Mouse (Mus musculus) kidney, embryonic 15.5 days (tissue): ENCODE data around the gene Ebi3. TPM values are rescaled to one million over a fixed set of nuclear protein-coding genes. Genes with fewer than 3 reads are reported as not detected.
"Not testable (repeated sequence)": the region's sequence is repeated elsewhere in the genome, so short reads cannot be mapped to it uniquely, and the experiment has no call there.

Source experiments
- ATAC-seq: fragments of 200-750 bp; cut with Nextera tagmentation; replicated peaks from 2 replicates; pipeline ENCODE4 v1.8.0; 2017; ENCODE audit warnings: moderate TSS enrichment; ENCODE audit not compliant: low FRiP score
- H3K27ac ChIP-seq: fragments of 300-500 bp; sonication (generic); 2 replicates; pipeline ENCODE4 v1.5.1; 2015; ENCODE audit warnings: mild to moderate bottlenecking, inconsistent platforms
- H3K27me3 ChIP-seq: fragments of 300-500 bp; sonication (generic); 2 replicates; pipeline ENCODE4 v1.6.1; 2015; ENCODE audit warnings: inconsistent platforms
- H3K36me3 ChIP-seq: fragments of 300-500 bp; sonication (generic); 2 replicates; pipeline ENCODE4 v1.6.1; 2015; ENCODE audit warnings: inconsistent platforms
- H3K4me1 ChIP-seq: fragments of 300-500 bp; sonication (generic); 2 replicates; pipeline ENCODE4 v1.6.1; 2015; ENCODE audit warnings: inconsistent platforms
- H3K4me2 ChIP-seq: fragments of 300-500 bp; sonication (generic); 2 replicates; pipeline ENCODE4 v1.6.1; 2015; ENCODE audit warnings: moderate library complexity, mild to moderate bottlenecking, inconsistent platforms
- H3K4me3 ChIP-seq: fragments of 300-500 bp; sonication (generic); replicated peaks from 2 replicates; pipeline ENCODE4 v1.5.1; 2015; ENCODE audit warnings: mild to moderate bottlenecking, inconsistent platforms
- H3K9ac ChIP-seq: fragments of 300-500 bp; sonication (generic); 2 replicates; pipeline ENCODE4 v1.6.1; 2015; ENCODE audit warnings: mild to moderate bottlenecking, inconsistent platforms
- H3K9me3 ChIP-seq: fragments of 300-500 bp; sonication (generic); replicated peaks from 2 replicates; pipeline ENCODE4 v1.6.1; 2016; ENCODE audit warnings: inconsistent platforms
- WGBS: fragments of 180-500 bp; shearing (Covaris S2); methylation state at CpG from one replicate; pipeline ENCODE4 v1.1.7; 2015; ENCODE audit warnings: mixed read lengths; 5-methylcytosine and 5-hydroxymethylcytosine counted together
- polyA plus RNA-seq: library from polyadenylated mRNA; unstranded; fragments of >200 nt; fragmentation: Nextera tagmentation; extraction: Ambion mirVana; gene quantifications from 2 replicates; pipeline ENCODE4 v1.2.1, GENCODE M21; 2015

Gene Ebi3
- polyA plus RNA-seq: 1.8 and 2.4 TPM in 2 replicates

DNA sequence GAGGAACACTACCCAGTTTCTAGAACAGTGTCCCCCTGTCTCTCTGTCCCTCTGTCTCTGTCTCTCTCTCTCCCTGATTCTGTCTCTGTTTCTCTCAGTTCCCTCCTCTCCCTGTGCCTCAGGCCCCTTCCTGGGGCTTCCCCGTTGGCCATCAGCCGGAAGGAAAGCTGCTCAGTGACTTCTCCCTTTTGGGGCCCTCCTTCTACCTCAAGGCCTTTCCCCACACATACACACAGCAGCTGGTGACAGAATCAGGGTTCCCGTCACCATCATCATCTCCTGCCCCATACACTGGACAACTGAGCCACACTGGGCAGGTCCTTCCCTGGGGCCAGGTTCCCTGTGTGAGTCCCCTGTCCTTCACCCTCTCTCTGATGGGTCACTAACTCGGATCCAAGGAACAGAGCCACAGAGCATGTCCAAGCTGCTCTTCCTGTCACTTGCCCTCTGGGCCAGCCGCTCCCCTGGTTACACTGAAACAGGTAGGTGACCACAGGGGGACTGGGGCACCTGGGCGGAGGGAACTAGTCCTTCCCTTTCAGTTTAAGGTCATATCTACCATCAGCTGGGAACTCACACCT is at the start of gene Ebi3:
Gene Ebi3, plus strand, starts transcription at position 194 of the 581 bp plus-strand sequence.
- Histone ChIP-seq H3K9ac (no peak within 1 kb of the TSS), H3K4me2 (no peak within 1 kb of the TSS), H3K4me3 (no peak within 1 kb of the TSS), H3K27me3 (peaks cover 21% of the 10 kb centered on the region), H3K4me1 (peaks cover 17% of the 10 kb centered on the region), H3K27ac (no peak within 1 kb of the TSS), H3K9me3 (no peaks in the 10 kb centered on the region), H3K36me3 (no peaks in the 10 kb centered on the region)
- 70% methylated on average over 6 of the region's 6 CpGs for WGBS
- ATAC-seq: no peak

DNA sequence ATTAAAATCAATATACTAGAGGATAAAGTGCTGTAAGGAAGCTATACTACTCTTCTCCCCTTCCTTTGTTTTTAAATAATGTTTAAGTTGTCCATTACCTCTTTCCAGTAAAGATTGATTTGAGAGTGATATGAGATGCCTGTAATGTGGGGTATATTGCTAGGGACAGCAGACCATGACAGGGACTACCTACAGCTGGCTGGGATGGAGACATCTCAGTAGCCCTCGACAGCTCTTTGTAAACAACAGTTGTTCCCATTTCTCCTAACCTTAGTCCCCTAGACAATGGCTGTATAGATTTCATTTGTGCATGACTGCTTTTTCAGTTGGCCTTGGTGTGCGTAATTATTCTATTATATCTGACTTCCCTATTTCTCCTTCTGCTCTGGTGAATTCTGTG is 49.4 kb upstream of the Ebi3 start:
- Histone ChIP-seq H3K36me3 (peaks cover 9% of the 10 kb centered on the region), H3K27ac (peak overlapping the region; percentile 66), H3K4me2 (no peak overlapping the region), H3K9ac (no peak overlapping the region), H3K4me3 (no peak overlapping the region), H3K4me1 (peaks cover 10% of the 10 kb centered on the region; the same call in 1 of the 2 replicates), H3K27me3 (no peaks in the 10 kb centered on the region), H3K9me3 (peaks cover 5% of the 10 kb centered on the region)
- peak; percentile 52; the same call in 1 of the 2 replicates for ATAC-seq
- 57% methylated on average over 2 of the region's 2 CpGs for WGBS

- 84% methylated on average over 1 of the region's 1 CpGs for WGBS
- H3K27ac ChIP-seq: peak overlapping the region; percentile 66
- peaks cover 10% of the 10 kb centered on the region; the same call in 1 of the 2 replicates for H3K4me1 ChIP-seq
- H3K9me3 ChIP-seq: no peaks in the 10 kb centered on the region
- H3K4me2 ChIP-seq: no peak overlapping the region
- peak; percentile 70; the same call in 1 of the 2 replicates for ATAC-seq
- no peak overlapping the region for H3K4me3 ChIP-seq
- H3K27me3 ChIP-seq: no peaks in the 10 kb centered on the region
- peaks cover 4% of the 10 kb centered on the region; the same call in 1 of the 2 replicates for H3K36me3 ChIP-seq
- H3K9ac ChIP-seq: no peak overlapping the region
These were observed 48.8 kb upstream of the Ebi3 start for GRCm38 (mm10) chr17:55903687-55904086.

DNA sequence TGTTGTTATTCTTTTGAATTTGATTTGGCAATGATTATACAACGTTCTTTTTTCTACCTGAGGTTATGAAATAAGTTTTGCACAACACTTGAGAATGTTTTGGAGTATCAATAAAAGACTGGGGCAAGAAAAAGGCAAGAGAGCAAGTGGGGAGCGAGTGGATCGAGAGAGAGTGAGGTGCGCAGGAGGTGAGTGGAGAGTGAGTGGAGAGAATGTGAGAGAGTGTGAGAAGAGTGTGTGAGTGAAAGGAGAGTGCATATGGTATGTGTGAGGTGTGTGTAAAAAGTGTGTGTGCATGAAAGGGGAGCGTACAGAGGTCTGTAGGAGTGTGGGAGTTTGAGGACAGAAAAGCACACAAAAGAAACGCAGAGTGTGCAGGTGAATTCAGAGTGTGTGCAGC is 48.3 kb upstream of the Ebi3 start:
- ATAC-seq: 0 out of 2 replicates have a peak, but pooled peaks have one; percentile 43
- 0 out of 2 replicates have a peak, but pooled peaks cover under 1% of the 10 kb centered on the region for H3K36me3 ChIP-seq
- H3K9me3 ChIP-seq: no peaks in the 10 kb centered on the region
- H3K4me2 ChIP-seq: no peak overlapping the region
- no peak overlapping the region for H3K4me3 ChIP-seq
- no peak overlapping the region for H3K9ac ChIP-seq
- H3K4me1 ChIP-seq: peaks cover 10% of the 10 kb centered on the region; the same call in 1 of the 2 replicates
- 74% methylated on average over 6 of the region's 6 CpGs for WGBS
- H3K27me3 ChIP-seq: no peaks in the 10 kb centered on the region
- H3K27ac ChIP-seq: peak overlapping the region; percentile 70

- ATAC-seq: no peak
These were observed 45.8 kb upstream of the Ebi3 start for GRCm38 (mm10) chr17:55906669-55907068.

GRCm38 (mm10) chr17:55931553-55932502 is 20.6 kb upstream of the Ebi3 start:
- Histone ChIP-seq H3K4me1 (0 out of 2 replicates have a peak, but pooled peaks cover 12% of the 10 kb centered on the region), H3K27ac (peak overlapping the region; percentile 93), H3K27me3 (no peaks in the 10 kb centered on the region), H3K4me2 (peak overlapping the region; percentile 85), H3K4me3 (peak overlapping the region; percentile 67), H3K9ac (peak overlapping the region; percentile 72), H3K9me3 (peaks cover 8% of the 10 kb centered on the region), H3K36me3 (0 out of 2 replicates have a peak, but pooled peaks cover 5% of the 10 kb centered on the region)
- WGBS: under 1% methylated on average over 27 of the region's 33 CpGs
- ATAC-seq: peak; percentile 98

More at GRCm38 (mm10) chr17:55906669-55907068, 45.8 kb upstream of the Ebi3 start:
- H3K9me3 ChIP-seq: no peaks in the 10 kb centered on the region
- H3K27me3 ChIP-seq: no peaks in the 10 kb centered on the region
- no peak overlapping the region for H3K4me3 ChIP-seq
- H3K27ac ChIP-seq: no peak overlapping the region
- peaks cover 10% of the 10 kb centered on the region; the same call in 1 of the 2 replicates for H3K4me1 ChIP-seq
- no peaks in the 10 kb centered on the region for H3K36me3 ChIP-seq
- H3K4me2 ChIP-seq: no peak overlapping the region
- no peak overlapping the region for H3K9ac ChIP-seq

- Histone ChIP-seq H3K27ac (no peak overlapping the region; the same call in 1 of the 2 replicates), H3K9me3 (peaks cover 8% of the 10 kb centered on the region), H3K36me3 (0 out of 2 replicates have a peak, but pooled peaks cover 5% of the 10 kb centered on the region), H3K4me1 (0 out of 2 replicates have a peak, but pooled peaks cover 12% of the 10 kb centered on the region), H3K27me3 (no peaks in the 10 kb centered on the region), H3K4me2 (peak overlapping the region; percentile 85), H3K9ac (peak overlapping the region; percentile 47), H3K4me3 (peak overlapping the region; percentile 67)
- 69% methylated on average over 2 of the region's 2 CpGs for WGBS
- 0 out of 2 replicates have a peak, but pooled peaks have one; percentile 2 for ATAC-seq
These were observed 19.8 kb upstream of the Ebi3 start for GRCm38 (mm10) chr17:55932635-55933034.

- Histone ChIP-seq H3K4me1 (0 out of 2 replicates have a peak, but pooled peaks cover 12% of the 10 kb centered on the region), H3K27me3 (no peaks in the 10 kb centered on the region), H3K4me2 (peak overlapping the region; percentile 85), H3K9me3 (peaks cover 8% of the 10 kb centered on the region), H3K4me3 (peak overlapping the region; percentile 67), H3K9ac (no peak overlapping the region), H3K27ac (no peak overlapping the region), H3K36me3 (peaks cover 9% of the 10 kb centered on the region; the same call in 1 of the 2 replicates)
- WGBS: 96% methylated on average over 15 of the region's 15 CpGs
- no peak for ATAC-seq
These were observed 19.2 kb upstream of the Ebi3 start for GRCm38 (mm10) chr17:55933191-55933590.

- peak overlapping the region; percentile 96 for H3K27ac ChIP-seq
- H3K9ac ChIP-seq: 0 out of 2 replicates have a peak overlapping the region, but pooled peaks have one; percentile 23
- not testable (repeated sequence) for H3K9me3 ChIP-seq, ATAC-seq, H3K27me3 ChIP-seq
- H3K4me1 ChIP-seq: peaks cover 11% of the 10 kb centered on the region
- peaks cover 20% of the 10 kb centered on the region for H3K36me3 ChIP-seq
- H3K4me2 ChIP-seq: peak overlapping the region; percentile 84
- peak overlapping the region; percentile 57 for H3K4me3 ChIP-seq
- WGBS: 31% methylated on average over 10 of the region's 10 CpGs
These were observed 8.0 kb upstream of the Ebi3 start for GRCm38 (mm10) chr17:55944387-55944865.

DNA sequence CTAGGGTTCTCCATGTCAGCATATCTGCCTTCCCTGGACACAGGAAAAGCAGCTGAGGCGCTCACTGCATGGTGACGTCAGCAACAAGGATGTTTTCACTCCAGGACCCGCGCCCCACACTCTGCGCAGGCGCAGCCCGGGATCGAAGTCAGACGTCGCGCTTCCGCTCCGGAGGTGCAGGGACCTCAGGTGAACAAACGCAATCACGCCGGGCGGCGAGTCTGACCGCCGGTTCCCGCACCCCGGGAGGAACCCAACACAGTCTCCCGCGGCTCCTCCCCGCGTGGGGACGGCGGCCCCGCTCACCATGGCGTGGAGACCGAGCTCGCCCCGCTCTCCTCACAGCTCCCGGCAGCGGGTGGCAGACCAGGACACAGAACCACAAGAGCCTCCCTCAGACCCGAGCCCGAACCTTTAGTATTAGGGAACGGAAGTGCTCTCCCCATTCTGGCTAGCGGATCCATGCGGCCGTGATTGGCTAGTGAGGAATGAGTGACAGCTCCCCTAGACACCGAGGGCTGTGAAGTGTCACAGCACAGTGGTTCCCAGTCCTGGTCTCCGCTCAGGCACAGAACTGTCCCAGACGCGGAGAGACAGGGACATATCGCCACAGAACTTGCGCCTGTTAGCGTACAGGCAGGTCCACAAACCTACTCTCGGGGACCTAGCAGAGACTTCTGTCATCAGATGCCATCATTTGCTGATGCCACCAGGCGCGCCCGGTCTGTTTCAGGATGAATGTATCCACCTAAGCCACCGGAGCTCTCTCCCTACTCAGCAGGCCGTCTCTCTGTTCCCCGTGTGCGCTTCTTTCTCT is 7.4 kb upstream of the Ebi3 start:
- H3K4me2 ChIP-seq: peak overlapping the region; percentile 84
- H3K27me3 ChIP-seq, H3K9me3 ChIP-seq: not testable (repeated sequence)
- H3K36me3 ChIP-seq: peaks cover 14% of the 10 kb centered on the region
- H3K27ac ChIP-seq: peak overlapping the region; percentile 96
- under 1% methylated on average over 56 of the region's 56 CpGs for WGBS
- H3K4me1 ChIP-seq: peaks cover 11% of the 10 kb centered on the region
- H3K9ac ChIP-seq: peak overlapping the region; percentile 59
- H3K4me3 ChIP-seq: peak overlapping the region; percentile 57
- peak; percentile 99 for ATAC-seq

DNA sequence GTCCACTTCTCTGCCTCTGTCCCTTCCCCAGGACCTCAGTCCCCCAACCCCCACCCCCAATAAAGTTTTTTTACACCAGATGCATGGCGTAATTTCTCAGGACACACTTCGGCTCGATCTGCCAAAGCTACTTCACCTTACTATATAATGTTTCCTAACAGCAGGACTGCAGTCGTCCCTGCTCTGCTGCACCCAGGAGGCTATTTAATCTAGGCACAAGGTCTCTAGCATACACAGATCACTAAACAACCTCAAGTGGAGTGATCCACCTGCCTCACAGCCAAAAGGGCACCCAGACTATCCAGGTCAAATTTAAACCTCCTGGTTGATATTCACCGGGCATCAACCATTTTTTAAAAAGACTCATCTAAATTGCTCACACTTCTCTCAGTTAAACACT is 6.7 kb upstream of the Ebi3 start:
- Histone ChIP-seq H3K9me3 (no peaks in the 10 kb centered on the region), H3K4me1 (peaks cover 11% of the 10 kb centered on the region), H3K9ac (peak overlapping the region; percentile 59), H3K36me3 (peaks cover 7% of the 10 kb centered on the region; the same call in 1 of the 2 replicates), H3K4me3 (peak overlapping the region; percentile 57), H3K27ac (peak overlapping the region; percentile 96), H3K27me3 (no peaks in the 10 kb centered on the region; the same call in 1 of the 2 replicates), H3K4me2 (peak overlapping the region; percentile 84)
- no peak for ATAC-seq
- 22% methylated on average over 5 of the region's 5 CpGs for WGBS
